Mouse (Mus musculus) E14TG2a.4 (cell line): ENCODE results near the gene 4933414I15Rik.
A peak's percentile ranks its signal among the peaks of the same experiment; 100 is the strongest.

Experiments
- CTCF ChIP-seq: conservative IDR thresholded peaks from 2 replicates; pipeline ENCODE4 v1.5.1; 2014; ENCODE audit warnings: low read length
- POU5F1 ChIP-seq: IDR thresholded peaks from 2 replicates; pipeline ENCODE4 v1.6.1; 2014; ENCODE audit warnings: low read length, borderline replicate concordance

DNA sequence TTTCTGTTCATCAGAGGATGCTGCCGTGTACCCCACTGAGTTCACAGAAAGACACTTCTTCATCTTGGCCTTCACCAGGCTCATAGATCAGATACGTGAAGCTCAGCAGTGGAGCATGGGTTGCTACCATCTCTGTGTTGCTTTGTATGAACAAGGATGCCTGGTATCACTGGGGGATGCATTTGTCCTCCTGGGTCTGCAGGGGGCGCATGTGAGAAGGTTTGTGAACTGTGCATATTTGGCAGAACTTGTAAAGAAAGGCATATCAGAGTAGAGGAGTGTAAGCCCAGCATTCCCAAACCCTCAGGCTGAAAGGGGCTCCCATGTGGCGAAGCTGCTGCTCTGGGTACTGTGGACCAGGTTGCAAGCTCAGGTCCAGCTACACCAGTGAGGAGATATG is 33.7 kb upstream of the 4933414I15Rik start:
- TF ChIP-seq CTCF, result peak; percentile 50
- no peak for TF ChIP-seq POU5F1
